19 mouse cellular contexts compared by ENCODE assay signal in the genomic region with DNA sequence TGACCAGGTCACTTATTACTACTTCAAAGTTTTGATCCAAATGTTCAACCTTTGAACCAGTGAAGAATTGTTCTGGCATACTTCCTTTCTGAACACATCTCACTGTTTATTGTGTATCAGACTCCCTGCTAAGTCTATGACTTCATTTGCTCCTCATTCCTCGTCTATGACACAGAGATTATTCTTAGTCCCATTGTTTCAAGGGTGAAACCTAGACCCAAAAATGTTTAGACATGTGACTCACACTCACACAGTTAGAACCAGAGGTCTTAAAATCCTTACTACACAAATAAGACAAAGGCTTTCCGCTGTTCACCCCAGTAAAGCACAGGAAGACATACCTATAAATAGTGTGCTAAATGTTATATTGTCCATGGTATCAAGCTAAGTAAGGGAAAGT.
A peak's percentile ranks its signal among the peaks of the same experiment; 100 is the strongest.
DNase-seq lines count a peak whose midpoint lies in the region; ATAC-seq and TF ChIP-seq lines count a peak whose summit lies in the region.
"Had no signal": no experiment of that assay in that cellular context is flagged by ENCODE, and none has a peak within 500 bp of the region (broad histone marks: within the 10 kb centered on the region; RNA-seq: fewer than 3 reads in every experiment).

No protein-coding gene starts in this region.

- H3K27me3 ChIP-seq in heart, adult 2 months (ENCODE audit: control insufficient read depth, insufficient read depth, low read length): no peaks in the 10 kb centered on the region
- no peaks in the 10 kb centered on the region for H3K27me3 ChIP-seq in lung, embryonic 14.5 days (ENCODE audit: insufficient read depth, low read length)
- H3K27me3 ChIP-seq in myocyte (ENCODE audit: control insufficient read depth, insufficient read depth, insufficient read length): no peaks in the 10 kb centered on the region
- H3K27me3 ChIP-seq: forebrain, embryonic 13.5 days; hindbrain, embryonic 15.5 days; liver, embryonic 15.5 days had no signal

- 35% methylated on average over 2 of the region's 2 CpGs for WGBS in heart, adult 2 months
- 63% methylated on average over 2 of the region's 2 CpGs for WGBS in lung, embryonic 14.5 days

- H3K27ac ChIP-seq in heart, adult 2 months: peak overlapping the region; percentile 64
- no peak overlapping the region for H3K27ac ChIP-seq in lung, embryonic 14.5 days (ENCODE audit: low read depth)
- H3K27ac ChIP-seq: forebrain, embryonic 13.5 days; hindbrain, embryonic 15.5 days; liver, embryonic 15.5 days had no signal

- TF ChIP-seq POLR2A in heart, adult 2 months (IDR thresholded peaks at IDR 0.05; ENCODE audit: insufficient read depth, low read depth, low read length): no peak
- TF ChIP-seq POLR2A in myocyte (IDR thresholded peaks at IDR 0.05; ENCODE audit: insufficient read length, low read depth): no peak

- no peaks in the 10 kb centered on the region for H3K79me2 ChIP-seq in heart, adult 2 months (replicated peaks; ENCODE audit: control insufficient read depth, insufficient read depth, low read length)
- no peaks in the 10 kb centered on the region for H3K79me2 ChIP-seq in myocyte (ENCODE audit: control insufficient read depth, insufficient read depth)

- no peaks in the 10 kb centered on the region for H3K9me3 ChIP-seq in lung, embryonic 14.5 days (ENCODE audit: low read depth, low read length)
- H3K9me3 ChIP-seq: forebrain, embryonic 13.5 days; hindbrain, embryonic 15.5 days; liver, embryonic 15.5 days had no signal

- intact Hi-C loops in heart, adult 2 months (cut with DNase I): no loop called here

- TF ChIP-seq EP300 in heart, adult 2 months (IDR thresholded peaks at IDR 0.05; ENCODE audit: insufficient read depth, low read depth, low read length): no peak

- TF ChIP-seq CTCF in heart, adult 2 months (IDR thresholded peaks at IDR 0.05): no peak
- no peak for TF ChIP-seq CTCF in lung, embryonic 14.5 days (IDR thresholded peaks at IDR 0.05; ENCODE audit: low read depth)

- no peak overlapping the region for H3ac ChIP-seq in myocyte (ENCODE audit: control insufficient read depth, insufficient read length)

- peak; percentile 31 for ATAC-seq in lung, embryonic 14.5 days (ENCODE audit: insufficient read depth)
- ATAC-seq: forebrain, embryonic 13.5 days; intestine, embryonic 16.5 days had no signal

- H3K36me3 ChIP-seq in heart, adult 2 months (ENCODE audit: control insufficient read depth, insufficient read depth, low read length): peaks cover 2% of the 10 kb centered on the region; the same call in 1 of the 2 replicates
- no peaks in the 10 kb centered on the region for H3K36me3 ChIP-seq in lung, embryonic 14.5 days (ENCODE audit: insufficient read depth)
- H3K36me3 ChIP-seq in myocyte (ENCODE audit: control insufficient read depth, insufficient read depth): no peaks in the 10 kb centered on the region
- H3K36me3 ChIP-seq: hindbrain, embryonic 15.5 days; liver, embryonic 15.5 days had no signal

- H3K4me2 ChIP-seq in lung, embryonic 14.5 days: no peak overlapping the region
- H3K4me2 ChIP-seq in myocyte (ENCODE audit: low read depth): peak overlapping the region; percentile 60
- H3K4me2 ChIP-seq: forebrain, embryonic 13.5 days; hindbrain, embryonic 15.5 days; liver, embryonic 15.5 days had no signal

- no peak for DNase-seq in heart, adult 2 months
- no peak for DNase-seq in heart, postnatal 4 days
- peak; percentile 25 for DNase-seq in lung, embryonic 14.5 days
- DNase-seq in lung, adult 18-20 months: no peak
- DNase-seq in brain, adult 2 months (ENCODE audit: low read depth, low spot score): peak; percentile 26
- no peak for DNase-seq in right cerebral cortex, postnatal 14 days
- DNase-seq in adrenal gland, adult (ENCODE audit: inconsistent age in 2 of 2, low spot score in 1 of 2): no peak
- DNase-seq: B cell, adult 2 months; cerebellum, adult 11 months; cerebellum, postnatal 14 days; midbrain, embryonic 14.5 days; right cerebral cortex, adult 18-20 months; spleen, adult 18-20 months; thymus, adult 18-20 months had no signal

- no peak overlapping the region for H3K9ac ChIP-seq in heart, adult 2 months (ENCODE audit: low read depth, low read length)
- no peak overlapping the region for H3K9ac ChIP-seq in lung, embryonic 14.5 days
- H3K9ac ChIP-seq: forebrain, embryonic 13.5 days; hindbrain, embryonic 15.5 days; liver, embryonic 15.5 days had no signal

- H3K4me1 ChIP-seq in heart, adult 2 months (ENCODE audit: control insufficient read depth, insufficient read depth, low read length): peaks cover 3% of the 10 kb centered on the region
- H3K4me1 ChIP-seq in lung, embryonic 14.5 days (ENCODE audit: insufficient read depth): no peaks in the 10 kb centered on the region
- H3K4me1 ChIP-seq: hindbrain, embryonic 15.5 days; liver, embryonic 15.5 days had no signal

- H3K4me3 ChIP-seq in heart, adult 2 months: no peak overlapping the region
- no peak overlapping the region for H3K4me3 ChIP-seq in lung, embryonic 14.5 days (ENCODE audit: low read depth, low read length)
- H3K4me3 ChIP-seq in myocyte: no peak overlapping the region
- H3K4me3 ChIP-seq: forebrain, embryonic 13.5 days; hindbrain, embryonic 15.5 days; liver, embryonic 15.5 days had no signal

TF ChIP-seq in myocyte, 11 proteins besides CTCF, POLR2A, EP300 and RAD21:
- no peak for TF ChIP-seq POLR2AphosphoS2 (IDR thresholded peaks at IDR 0.05; ENCODE audit: insufficient read length, low read depth)
- no peak for TF ChIP-seq CEBPB (IDR thresholded peaks at IDR 0.05; ENCODE audit: insufficient read depth, poor library complexity, severe bottlenecking)
- no peak for TF ChIP-seq MAX (IDR thresholded peaks at IDR 0.05; ENCODE audit: low read depth)
- no peak for TF ChIP-seq TCF3 (IDR thresholded peaks at IDR 0.05; ENCODE audit: insufficient read length, low read depth)
- TF ChIP-seq MYOG (IDR thresholded peaks at IDR 0.05; ENCODE audit: control insufficient read depth in 1 of 3, insufficient read depth in 1 of 3, insufficient read length in 2 of 3, low read depth in 2 of 3): no peak
- no peak for TF ChIP-seq E2F4 (IDR thresholded peaks at IDR 0.05; ENCODE audit: insufficient read depth)
- TF ChIP-seq USF1 (IDR thresholded peaks at IDR 0.05; ENCODE audit: low read depth): peak; percentile 78
- TF ChIP-seq MYOD1 (IDR thresholded peaks at IDR 0.05; ENCODE audit: control insufficient read depth in 1 of 3, insufficient read length in 2 of 3, low read depth in 2 of 3): no peak

Comparison
In these comparisons a context has a peak if more than half of its experiments do, and no peak if none do; other contexts are left out.
1. DNase-seq: peak in lung, embryonic 14.5 days (single experiment) and brain, adult 2 months (single experiment); none in heart, adult 2 months (0 of 2), heart, postnatal 4 days (single experiment), lung, adult 18-20 months (0 of 2), right cerebral cortex, postnatal 14 days (single experiment) and adrenal gland, adult (0 of 2).